Comparison of ENCODE assay signal across 11 mouse cellular contexts in the genomic region with DNA sequence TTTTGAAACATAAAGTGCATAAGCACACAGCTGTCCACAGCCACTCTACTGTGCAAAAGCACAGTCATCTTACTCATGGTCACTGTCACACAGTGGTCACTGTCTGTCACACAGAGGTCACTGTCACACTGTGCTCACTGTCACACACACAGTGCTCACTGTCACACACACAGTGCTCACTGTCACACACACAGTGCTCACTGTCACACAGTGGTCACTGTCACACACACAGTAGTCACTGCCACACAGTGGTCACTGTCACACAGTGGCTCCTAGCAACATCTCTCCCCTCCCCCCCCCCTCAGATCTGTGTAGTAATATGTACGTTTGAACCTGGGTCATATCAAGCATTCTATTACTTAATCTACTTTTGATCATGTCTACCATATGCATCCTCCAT.
"Had no signal": no experiment of that assay in that cellular context is flagged by ENCODE, and none has a peak within 500 bp of the region (broad histone marks: within the 10 kb centered on the region; RNA-seq: fewer than 3 reads in every experiment).

No protein-coding gene starts in this region.

- DNase-seq: kidney, adult 11 months; kidney, postnatal 14 days; lung, adult 18-20 months; retina, postnatal 1 day; right cerebral cortex, postnatal 4 days; spleen, adult 18-20 months; thymus, adult 18-20 months; thymus, postnatal 14 days had no signal

- H3K4me2 ChIP-seq: limb, embryonic 15.5 days; neural tube, embryonic 13.5 days had no signal

- H3K36me3 ChIP-seq: limb, embryonic 15.5 days; neural tube, embryonic 13.5 days had no signal

- H3K27me3 ChIP-seq: limb, embryonic 15.5 days; neural tube, embryonic 13.5 days had no signal

- H3K9ac ChIP-seq: limb, embryonic 15.5 days; liver, embryonic 14.5 days; neural tube, embryonic 13.5 days had no signal

- H3K9me3 ChIP-seq: limb, embryonic 15.5 days; neural tube, embryonic 13.5 days had no signal

- H3K27ac ChIP-seq: limb, embryonic 15.5 days; liver, embryonic 14.5 days; neural tube, embryonic 13.5 days had no signal

- H3K4me3 ChIP-seq: limb, embryonic 15.5 days; neural tube, embryonic 13.5 days had no signal
